Mouse (Mus musculus): ENCODE data around the gene BC030870.

GRCm38 (mm10) chr8:65067031-65067430 lies 62.3 kb downstream of the BC030870 start:
- TF ChIP-seq POLR2A (IDR thresholded peaks at IDR 0.05; ENCODE audit: borderline replicate concordance, extremely low read depth, low read depth, low read length) (no peak), CTCF (IDR thresholded peaks at IDR 0.05; ENCODE audit: insufficient read depth, low read length) (no peak)
